Mouse (Mus musculus) forebrain, postnatal 0 days (tissue): ENCODE results near the gene Zfp385c. TPM values are rescaled to one million over a fixed set of nuclear protein-coding genes. Genes with fewer than 3 reads are reported as not detected.
A peak's percentile ranks its signal among the peaks of the same experiment; 100 is the strongest.

Source experiments
- ATAC-seq: fragments of 200-750 bp; cut with Nextera tagmentation; 2 replicates; pipeline ENCODE4 v1.8.0; 2017; ENCODE audit warnings: mild to moderate bottlenecking, moderate library complexity
- DNase-seq: peaks from one replicate; pipeline ENCODE4 v3.0.0-alpha.2; 2015
- H3K27ac ChIP-seq: fragments of 300-500 bp; sonication (generic); 2 replicates; pipeline ENCODE4 v1.5.1; 2014; ENCODE audit warnings: low read depth, mild to moderate bottlenecking, antibody characterized with exemption, low read length, moderate library complexity, mixed read lengths
- H3K27me3 ChIP-seq: fragments of 300-500 bp; sonication (generic); 2 replicates; pipeline ENCODE4 v1.6.1; 2014; ENCODE audit warnings: mild to moderate bottlenecking, low read length, mixed read lengths; ENCODE audit not compliant: insufficient read depth
- H3K36me3 ChIP-seq: fragments of 300-500 bp; sonication (generic); 2 replicates; pipeline ENCODE4 v1.6.1; 2014; ENCODE audit warnings: mild to moderate bottlenecking, moderate library complexity; ENCODE audit not compliant: insufficient read depth
- H3K4me1 ChIP-seq: fragments of 300-500 bp; sonication (generic); 2 replicates; pipeline ENCODE4 v1.6.1; 2014; ENCODE audit warnings: antibody characterized with exemption; ENCODE audit not compliant: insufficient read depth
- H3K4me2 ChIP-seq: fragments of 300-500 bp; sonication (generic); 2 replicates; pipeline ENCODE4 v1.6.1; 2014; ENCODE audit warnings: low read depth, mild to moderate bottlenecking, moderate library complexity
- H3K4me3 ChIP-seq: fragments of 300-500 bp; sonication (generic); 2 replicates; pipeline ENCODE4 v1.5.1; 2014; ENCODE audit warnings: low read depth, low read length, mixed read lengths
- H3K9ac ChIP-seq: fragments of 300-500 bp; sonication (generic); 2 replicates; pipeline ENCODE4 v1.6.1; 2014; ENCODE audit warnings: mild to moderate bottlenecking
- H3K9me3 ChIP-seq: fragments of 300-500 bp; sonication (generic); 2 replicates; pipeline ENCODE4 v1.6.1; 2016; ENCODE audit warnings: low read length
- CTCF ChIP-seq: sonication (generic); IDR thresholded peaks from 2 replicates; pipeline ENCODE4 v1.5.1; 2016; ENCODE audit warnings: antibody characterized with exemption, control low read depth, low read depth
- WGBS: fragments of 180-500 bp; shearing (Covaris S2); extraction: QIAGEN DNeasy Blood & Tissue Kit; methylation state at CpG from one replicate; pipeline ENCODE4 v1.1.7; 2014; 5-methylcytosine and 5-hydroxymethylcytosine counted together
- polyA plus RNA-seq: library from polyadenylated mRNA; unstranded; fragments of >200 nt; fragmentation: Nextera tagmentation; extraction: Ambion mirVana; gene quantifications from 2 replicates; pipeline ENCODE4 v1.2.1, GENCODE M21; 2015
- total RNA-seq: library from RNA; depleted of rRNA; stranded (reverse); fragments of >200 nt; gene quantifications from 2 replicates; pipeline ENCODE4 v1.2.3, GENCODE M21; 2014

Gene Zfp385c
- total and polyA plus RNA-seq, 2 experiments from 2014 or later = 1.0 to 2.0 TPM

DNA sequence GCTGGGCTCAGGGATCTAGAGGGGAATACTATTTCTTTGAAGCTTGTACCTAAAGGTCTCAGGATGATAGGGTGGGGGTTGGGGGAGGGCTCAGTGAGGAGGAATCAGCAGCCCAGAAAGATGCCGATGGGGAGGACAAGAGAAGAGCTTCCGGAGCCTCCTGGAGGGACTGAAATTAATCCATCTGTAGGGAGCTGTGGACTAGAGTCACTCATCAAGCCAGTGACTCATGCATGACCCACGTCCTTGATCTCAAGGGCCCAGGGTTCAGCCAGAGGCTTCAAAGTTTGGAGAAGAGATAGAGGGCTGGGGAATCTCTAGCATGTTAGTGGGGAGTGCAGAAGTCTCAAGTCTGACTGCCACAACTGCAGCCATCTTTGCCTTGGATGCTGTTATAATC is 40.5 kb downstream of the Zfp385c start:
- ATAC-seq (no peak), DNase-seq (no peak)
- Histone ChIP-seq H3K36me3 (no peaks in the 10 kb centered on the region), H3K9me3 (no peaks in the 10 kb centered on the region), H3K4me2 (no peak overlapping the region), H3K4me1 (no peaks in the 10 kb centered on the region), H3K27ac (no peak overlapping the region), H3K27me3 (peaks cover 23% of the 10 kb centered on the region), H3K9ac (no peak overlapping the region), H3K4me3 (no peak overlapping the region)
- no peak for TF ChIP-seq CTCF
- WGBS = 21% methylated on average over 3 of the region's 3 CpGs

DNA sequence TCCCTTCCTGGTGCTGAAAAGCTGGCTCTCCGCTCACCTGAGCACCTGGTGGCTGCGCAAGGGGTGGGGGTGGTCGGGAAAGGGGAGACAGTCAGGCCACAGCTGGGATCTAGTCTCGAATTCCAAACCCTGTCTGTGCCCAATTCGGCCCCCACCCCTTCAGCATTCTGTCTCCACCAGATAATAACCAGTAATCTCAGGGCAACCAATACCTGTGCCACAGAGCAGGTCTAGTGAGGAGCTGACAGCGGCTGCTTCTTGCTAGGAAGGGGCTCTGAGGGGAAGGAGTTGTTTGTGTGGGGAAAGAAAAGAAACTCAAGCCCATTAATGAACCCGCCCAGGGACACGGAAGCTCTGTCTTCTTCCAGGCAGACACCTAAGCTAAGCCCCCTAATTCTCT is 41.0 kb downstream of the Zfp385c start:
- WGBS = 10% methylated on average over 8 of the region's 8 CpGs
- DNase-seq = no peak

GRCm38 (mm10) chr11:100648405-100648804 is 43.9 kb downstream of the Zfp385c start:
- no peak for TF ChIP-seq CTCF
- H3K9me3 ChIP-seq = no peaks in the 10 kb centered on the region
- no peak overlapping the region for H3K4me3 ChIP-seq
- ATAC-seq (no peak), DNase-seq (no peak)
- peaks cover 23% of the 10 kb centered on the region for H3K27me3 ChIP-seq
- no peak overlapping the region for H3K4me2 ChIP-seq
- H3K4me1 ChIP-seq = no peaks in the 10 kb centered on the region
- no peaks in the 10 kb centered on the region for H3K36me3 ChIP-seq
- WGBS = 90% methylated on average over 8 of the region's 8 CpGs
- no peak overlapping the region for H3K9ac ChIP-seq
- no peak overlapping the region for H3K27ac ChIP-seq

More for the DNA sequence above, 41.0 kb downstream of the Zfp385c start:
- H3K9me3 ChIP-seq = no peaks in the 10 kb centered on the region
- peaks cover 23% of the 10 kb centered on the region for H3K27me3 ChIP-seq
- no peak overlapping the region for H3K4me3 ChIP-seq
- no peak overlapping the region for H3K9ac ChIP-seq
- no peak overlapping the region for H3K27ac ChIP-seq
- no peak overlapping the region for H3K4me2 ChIP-seq
- H3K4me1 ChIP-seq = no peaks in the 10 kb centered on the region
- no peak for ATAC-seq
- no peaks in the 10 kb centered on the region for H3K36me3 ChIP-seq
- no peak for TF ChIP-seq CTCF

DNA sequence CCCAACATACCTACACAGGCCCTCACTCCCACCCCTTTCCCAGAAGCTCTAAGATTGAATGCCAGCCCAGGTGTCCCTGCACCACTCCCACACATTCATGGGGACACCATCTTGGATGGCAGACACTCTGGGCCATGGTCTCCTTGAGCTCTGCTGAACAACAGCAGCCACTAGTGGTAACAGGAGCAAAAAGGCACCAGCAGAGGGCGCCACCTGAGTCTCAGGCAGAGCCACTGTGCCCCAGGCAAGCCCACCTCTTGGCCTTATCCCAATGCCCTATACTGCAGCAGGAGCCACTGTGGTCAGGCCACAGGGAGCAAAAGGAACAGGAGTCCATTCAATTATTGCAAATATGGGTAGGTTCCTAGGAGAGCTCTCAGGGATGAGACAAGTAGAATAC is 46.0 kb downstream of the Zfp385c start:
- Histone ChIP-seq H3K27me3 (peaks cover 19% of the 10 kb centered on the region), H3K9ac (no peak overlapping the region)

DNA sequence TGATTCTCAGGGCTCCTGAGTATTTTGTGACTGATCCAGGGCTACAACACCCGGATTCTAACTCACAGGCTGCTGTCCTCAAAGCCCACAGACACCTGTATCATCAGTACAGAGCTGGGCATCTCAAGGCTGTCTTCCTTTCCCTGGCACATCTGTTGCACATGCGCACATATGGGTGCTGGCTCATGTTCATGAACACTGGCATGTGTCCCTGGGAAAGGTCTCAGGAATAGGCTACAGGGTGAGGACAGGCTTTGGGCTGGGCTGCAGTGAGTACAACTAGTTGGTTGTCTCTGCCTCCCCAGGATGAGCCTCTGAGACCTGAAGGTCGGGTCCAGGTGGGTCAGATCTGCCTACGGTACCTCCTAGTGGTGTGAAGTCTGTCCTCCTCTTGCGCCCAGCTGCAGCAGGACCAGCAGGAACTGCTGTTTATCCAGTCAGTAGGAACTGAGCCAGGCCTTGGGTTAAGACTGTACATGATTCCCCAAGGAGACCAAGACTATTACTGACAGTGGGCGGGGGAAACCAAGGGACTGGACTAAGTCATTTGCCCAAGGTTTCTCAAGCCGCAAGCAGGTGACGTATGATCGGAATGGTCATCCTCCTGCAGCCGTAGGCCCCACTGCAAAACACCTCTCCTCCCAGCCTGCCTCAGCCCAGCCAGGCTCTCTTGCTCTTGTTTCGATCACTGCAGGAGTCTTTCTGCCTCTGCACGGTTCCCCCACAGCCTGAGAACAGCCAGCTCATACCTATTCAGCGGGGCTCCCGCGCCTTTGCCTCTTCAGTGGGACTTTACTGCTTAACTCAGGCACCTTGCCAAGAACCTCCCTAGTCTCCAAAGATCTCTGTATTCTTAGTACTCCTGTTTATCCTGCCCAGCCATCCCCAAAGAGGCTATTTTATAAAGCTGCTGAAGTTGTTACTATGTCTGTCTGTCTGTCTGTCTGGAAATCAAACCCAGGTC is 48.4 kb downstream of the Zfp385c start:
- no peak for ATAC-seq
- WGBS = 51% methylated on average over 15 of the region's 15 CpGs
- Histone ChIP-seq H3K4me1 (no peaks in the 10 kb centered on the region), H3K4me2 (no peak overlapping the region), H3K9me3 (no peaks in the 10 kb centered on the region), H3K9ac (no peak overlapping the region), H3K36me3 (no peaks in the 10 kb centered on the region), H3K4me3 (no peak overlapping the region), H3K27ac (no peak overlapping the region), H3K27me3 (peaks cover 6% of the 10 kb centered on the region)
- DNase-seq = no peak
- no peak for TF ChIP-seq CTCF

More for the DNA sequence above, 46.0 kb downstream of the Zfp385c start:
- Histone ChIP-seq H3K9me3 (no peaks in the 10 kb centered on the region), H3K4me3 (no peak overlapping the region), H3K4me1 (no peaks in the 10 kb centered on the region), H3K4me2 (no peak overlapping the region), H3K36me3 (no peaks in the 10 kb centered on the region), H3K27ac (no peak overlapping the region)
- 0% methylated on average over 1 of the region's 1 CpGs for WGBS
- DNase-seq (peak; percentile 27), ATAC-seq (no peak)
- TF ChIP-seq CTCF = peak; percentile 67

DNA sequence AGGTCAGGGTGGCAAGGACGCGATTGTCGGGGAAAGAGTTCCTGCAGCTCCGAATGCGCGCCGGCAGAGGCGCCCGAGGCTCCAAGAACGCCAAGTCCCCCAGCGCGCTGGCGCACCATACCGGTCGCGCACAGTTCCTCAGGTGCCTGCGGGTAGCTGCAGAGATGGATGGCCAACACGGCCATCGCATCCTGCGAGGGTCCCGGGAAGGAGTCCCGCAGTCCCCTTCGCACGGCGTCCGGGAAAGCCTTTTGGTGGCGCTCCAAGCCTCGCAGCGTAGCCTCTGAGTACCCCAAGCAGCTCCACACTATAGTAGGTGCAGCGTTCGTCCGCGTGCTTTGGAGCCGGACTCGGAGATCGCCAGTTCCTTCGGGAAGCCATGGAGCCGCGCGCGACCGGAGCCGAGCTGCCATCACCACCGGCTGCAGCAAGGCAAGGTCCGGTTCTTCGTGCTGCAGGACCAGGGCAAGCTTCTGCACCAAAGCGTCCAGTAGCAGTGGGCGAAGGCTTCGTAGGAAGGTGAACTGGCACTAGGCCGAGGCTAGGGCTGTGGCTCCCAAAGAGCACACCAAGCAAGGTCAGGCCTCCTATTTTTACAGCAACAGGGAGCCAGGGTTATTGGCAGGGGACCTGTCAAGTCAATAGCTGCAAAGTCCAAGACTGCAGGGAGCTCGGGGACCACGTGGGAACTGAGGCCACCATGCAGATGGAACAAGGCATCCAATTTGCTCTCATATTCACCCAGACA is 51.9 kb downstream of the Zfp385c start:
- peak; percentile 88 for ATAC-seq
- Histone ChIP-seq H3K27ac (no peak overlapping the region), H3K9me3 (no peaks in the 10 kb centered on the region), H3K4me1 (no peaks in the 10 kb centered on the region), H3K27me3 (no peaks in the 10 kb centered on the region), H3K4me3 (peak overlapping the region; percentile 46), H3K36me3 (no peaks in the 10 kb centered on the region), H3K9ac (peak overlapping the region; percentile 53), H3K4me2 (peak overlapping the region; percentile 85)
- DNase-seq = peak; percentile 79
- 6% methylated on average over 52 of the region's 52 CpGs for WGBS
- peak; percentile 79 for TF ChIP-seq CTCF

DNA sequence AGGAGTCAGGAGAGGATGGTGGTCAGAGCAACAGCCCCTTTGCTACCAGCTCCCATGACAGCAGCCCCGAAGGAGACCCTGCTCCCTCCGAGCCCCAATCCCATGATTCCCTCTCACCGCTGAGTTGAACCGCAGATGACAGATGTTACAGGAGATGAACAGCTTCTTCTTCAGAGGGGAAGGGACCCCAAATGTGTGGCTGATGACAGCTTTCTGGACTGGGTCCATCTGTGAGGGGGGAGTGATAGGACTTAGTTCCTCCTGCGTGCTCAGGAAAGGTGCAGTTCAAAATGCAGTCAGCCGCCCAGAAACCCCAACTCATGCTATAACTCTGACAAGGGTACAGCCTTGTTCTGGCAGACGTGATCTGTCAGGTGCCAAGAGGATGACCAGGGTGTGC is 57.7 kb downstream of the Zfp385c start:
- Histone ChIP-seq H3K27me3 (no peaks in the 10 kb centered on the region), H3K36me3 (no peaks in the 10 kb centered on the region), H3K9ac (no peak overlapping the region), H3K9me3 (no peaks in the 10 kb centered on the region), H3K4me2 (no peak overlapping the region), H3K27ac (no peak overlapping the region), H3K4me3 (no peak overlapping the region), H3K4me1 (no peaks in the 10 kb centered on the region)
- no peak for DNase-seq
- TF ChIP-seq CTCF = no peak
- ATAC-seq = no peak
- WGBS = 73% methylated on average over 7 of the region's 7 CpGs
